Mouse (Mus musculus) hindbrain, embryonic 14.5 days (tissue): ENCODE results near the gene Miga2. TPM values are rescaled to one million over a fixed set of nuclear protein-coding genes. Genes with fewer than 3 reads are reported as not detected.

Experiments used
- ATAC-seq: fragments of 200-750 bp; cut with Nextera tagmentation; 2 replicates; pipeline ENCODE4 v1.8.0; 2017; ENCODE audit warnings: moderate number of reproducible peaks, mild to moderate bottlenecking, moderate TSS enrichment, moderate library complexity; ENCODE audit not compliant: low FRiP score
- DNase-seq: peaks from one replicate; pipeline ENCODE4 v3.0.0-alpha.2; 2015; ENCODE audit warnings: low spot score
- H3K27ac ChIP-seq: fragments of 300-500 bp; sonication (generic); 2 replicates; pipeline ENCODE4 v1.5.1; 2014; ENCODE audit warnings: mild to moderate bottlenecking, moderate library complexity
- H3K27me3 ChIP-seq: fragments of 300-500 bp; sonication (generic); 2 replicates; pipeline ENCODE4 v1.6.1; 2014; ENCODE audit warnings: mild to moderate bottlenecking, low read length, mixed read lengths; ENCODE audit not compliant: control insufficient read depth, insufficient read depth
- H3K36me3 ChIP-seq: fragments of 300-500 bp; sonication (generic); replicated peaks from 2 replicates; pipeline ENCODE4 v1.6.1; 2014; ENCODE audit not compliant: control insufficient read depth, insufficient read depth
- H3K4me1 ChIP-seq: fragments of 300-500 bp; sonication (generic); replicated peaks from 2 replicates; pipeline ENCODE4 v1.6.1; 2014; ENCODE audit warnings: antibody characterized with exemption, low read length, mixed read lengths; ENCODE audit not compliant: control insufficient read depth, insufficient read depth
- H3K4me2 ChIP-seq: fragments of 300-500 bp; sonication (generic); replicated peaks from 2 replicates; pipeline ENCODE4 v1.6.1; 2014; ENCODE audit warnings: mild to moderate bottlenecking, moderate library complexity
- H3K4me3 ChIP-seq: fragments of 300-500 bp; sonication (generic); replicated peaks from 2 replicates; pipeline ENCODE4 v1.5.1; 2014; ENCODE audit warnings: mild to moderate bottlenecking, low read length
- H3K9ac ChIP-seq: fragments of 300-500 bp; sonication (generic); 2 replicates; pipeline ENCODE4 v1.6.1; 2014
- H3K9me3 ChIP-seq: fragments of 300-500 bp; sonication (generic); 2 replicates; pipeline ENCODE4 v1.6.1; 2016; ENCODE audit warnings: low read length; ENCODE audit not compliant: control insufficient read depth
- WGBS: fragments of 180-500 bp; shearing (Covaris S2); extraction: QIAGEN DNeasy Blood & Tissue Kit; methylation state at CpG from one replicate; pipeline ENCODE4 v1.1.7; 2014; 5-methylcytosine and 5-hydroxymethylcytosine counted together
- polyA plus RNA-seq: library from polyadenylated mRNA; unstranded; fragments of >200 nt; fragmentation: Nextera tagmentation; extraction: Ambion mirVana; gene quantifications from 2 replicates; pipeline ENCODE4 v1.2.1, GENCODE M21; 2014

The Miga2 gene
- polyA plus RNA-seq, 1 experiment from 2014 or later: 27.3 TPM

DNA sequence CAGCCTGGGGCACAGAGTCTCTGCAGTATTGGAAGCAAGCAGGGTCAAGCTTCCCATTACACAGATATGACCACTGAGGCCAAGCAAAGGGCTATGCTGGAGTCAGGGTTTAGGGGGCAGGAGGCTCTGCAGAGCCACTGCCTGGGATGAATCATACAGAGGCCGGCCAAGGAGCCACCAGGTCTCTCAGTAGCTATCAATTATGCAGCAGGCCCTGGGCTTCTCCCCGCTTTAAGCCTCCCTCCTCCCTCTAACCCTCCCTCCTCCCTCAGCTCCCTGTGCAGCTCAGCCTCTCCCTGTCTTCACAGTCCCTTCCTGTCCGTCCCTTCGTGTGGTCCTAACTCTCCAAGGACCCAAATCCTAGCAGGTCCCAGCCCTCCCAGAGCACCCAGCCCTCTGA is 7.8 kb upstream of the Miga2 start:
- H3K9ac ChIP-seq: no peak overlapping the region
- no peak overlapping the region for H3K4me3 ChIP-seq
- no peaks in the 10 kb centered on the region for H3K27me3 ChIP-seq
- H3K9me3 ChIP-seq: no peaks in the 10 kb centered on the region
- no peak for ATAC-seq
- 62% methylated on average over 4 of the region's 4 CpGs for WGBS
- H3K4me1 ChIP-seq: peaks cover 19% of the 10 kb centered on the region
- no peak overlapping the region for H3K4me2 ChIP-seq
- peaks cover 24% of the 10 kb centered on the region for H3K36me3 ChIP-seq
- no peak for DNase-seq
- no peak overlapping the region for H3K27ac ChIP-seq

DNA sequence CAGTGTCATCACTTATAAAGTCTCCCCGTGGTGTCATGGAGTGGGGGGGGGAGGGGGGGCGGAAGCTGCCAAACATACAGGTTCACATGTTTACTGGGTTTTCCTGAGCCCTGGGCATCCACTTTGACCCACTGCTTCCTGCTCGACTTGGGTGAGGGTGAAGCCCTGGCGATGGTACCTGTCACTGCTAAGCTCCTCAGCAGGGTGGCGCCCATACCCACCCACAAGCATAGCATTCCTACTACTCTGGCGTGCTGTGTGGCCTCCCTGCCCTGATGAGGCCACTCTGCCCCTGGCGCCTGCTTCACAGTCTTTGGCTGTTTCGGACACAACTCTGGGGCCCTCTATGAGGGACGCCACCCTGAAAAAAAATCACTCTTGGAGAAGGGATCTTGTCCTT is 7.1 kb upstream of the Miga2 start:
- no peak overlapping the region for H3K9ac ChIP-seq

DNA sequence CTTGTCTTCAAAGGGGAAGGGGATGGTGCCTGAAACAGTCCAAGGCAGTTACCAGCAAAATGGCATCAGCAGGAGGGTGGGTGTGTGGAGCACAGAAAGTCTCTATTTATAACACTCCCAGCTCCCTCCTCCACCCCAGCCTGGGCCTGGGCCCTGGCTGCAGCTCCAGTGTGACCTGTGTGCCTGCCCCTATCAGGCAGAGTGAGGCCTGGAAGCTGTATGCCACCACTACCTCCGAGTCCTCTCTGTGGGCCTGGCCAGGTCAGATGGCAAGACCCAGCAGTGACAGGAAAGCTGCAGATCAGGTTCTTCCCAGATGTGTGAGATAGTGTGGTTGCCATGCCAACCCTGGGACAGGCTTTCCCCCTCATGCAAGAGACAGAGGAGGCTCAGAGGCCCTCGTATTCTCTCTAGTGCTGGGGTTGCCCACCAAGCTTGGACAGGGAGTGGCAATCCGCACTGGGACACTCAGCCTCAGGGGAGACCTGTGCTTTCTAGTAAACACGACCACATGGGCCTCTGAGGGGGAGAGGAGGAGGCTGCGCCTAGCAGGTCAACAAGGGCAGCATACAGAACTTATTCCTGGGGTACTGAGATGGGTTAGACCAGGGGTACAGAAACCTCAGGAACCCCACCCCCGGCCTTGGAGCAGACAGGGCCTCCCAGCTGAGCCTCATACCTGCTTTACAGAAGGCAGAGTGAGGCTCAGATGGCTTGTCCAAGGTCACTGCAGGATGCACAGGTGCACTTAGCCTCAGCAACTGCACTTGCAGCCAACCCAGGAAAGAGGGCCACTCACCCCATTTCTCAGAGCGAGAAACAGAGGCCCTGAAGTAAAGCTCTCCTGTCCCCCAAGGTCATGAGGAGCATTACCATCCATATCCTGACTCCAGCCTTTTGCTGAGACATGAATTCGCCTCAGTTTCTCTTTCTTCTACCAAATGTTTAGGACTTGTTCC is 6.2 kb upstream of the Miga2 start:
- Histone ChIP-seq H3K27me3 (no peaks in the 10 kb centered on the region), H3K9me3 (no peaks in the 10 kb centered on the region), H3K4me3 (peak overlapping the region; percentile 62), H3K27ac (no peak overlapping the region), H3K4me1 (peaks cover 19% of the 10 kb centered on the region), H3K9ac (peak overlapping the region; percentile 87), H3K36me3 (peaks cover 16% of the 10 kb centered on the region), H3K4me2 (peak overlapping the region; percentile 94)
- 62% methylated on average over 8 of the region's 8 CpGs for WGBS
- ATAC-seq (no peak), DNase-seq (no peak)

More for the DNA sequence above, 7.1 kb upstream of the Miga2 start:
- Histone ChIP-seq H3K4me1 (peaks cover 19% of the 10 kb centered on the region), H3K27ac (no peak overlapping the region), H3K4me3 (no peak overlapping the region), H3K4me2 (no peak overlapping the region), H3K9me3 (no peaks in the 10 kb centered on the region), H3K36me3 (peaks cover 24% of the 10 kb centered on the region), H3K27me3 (no peaks in the 10 kb centered on the region)
- 72% methylated on average over 9 of the region's 9 CpGs for WGBS
- ATAC-seq (no peak), DNase-seq (no peak)

DNA sequence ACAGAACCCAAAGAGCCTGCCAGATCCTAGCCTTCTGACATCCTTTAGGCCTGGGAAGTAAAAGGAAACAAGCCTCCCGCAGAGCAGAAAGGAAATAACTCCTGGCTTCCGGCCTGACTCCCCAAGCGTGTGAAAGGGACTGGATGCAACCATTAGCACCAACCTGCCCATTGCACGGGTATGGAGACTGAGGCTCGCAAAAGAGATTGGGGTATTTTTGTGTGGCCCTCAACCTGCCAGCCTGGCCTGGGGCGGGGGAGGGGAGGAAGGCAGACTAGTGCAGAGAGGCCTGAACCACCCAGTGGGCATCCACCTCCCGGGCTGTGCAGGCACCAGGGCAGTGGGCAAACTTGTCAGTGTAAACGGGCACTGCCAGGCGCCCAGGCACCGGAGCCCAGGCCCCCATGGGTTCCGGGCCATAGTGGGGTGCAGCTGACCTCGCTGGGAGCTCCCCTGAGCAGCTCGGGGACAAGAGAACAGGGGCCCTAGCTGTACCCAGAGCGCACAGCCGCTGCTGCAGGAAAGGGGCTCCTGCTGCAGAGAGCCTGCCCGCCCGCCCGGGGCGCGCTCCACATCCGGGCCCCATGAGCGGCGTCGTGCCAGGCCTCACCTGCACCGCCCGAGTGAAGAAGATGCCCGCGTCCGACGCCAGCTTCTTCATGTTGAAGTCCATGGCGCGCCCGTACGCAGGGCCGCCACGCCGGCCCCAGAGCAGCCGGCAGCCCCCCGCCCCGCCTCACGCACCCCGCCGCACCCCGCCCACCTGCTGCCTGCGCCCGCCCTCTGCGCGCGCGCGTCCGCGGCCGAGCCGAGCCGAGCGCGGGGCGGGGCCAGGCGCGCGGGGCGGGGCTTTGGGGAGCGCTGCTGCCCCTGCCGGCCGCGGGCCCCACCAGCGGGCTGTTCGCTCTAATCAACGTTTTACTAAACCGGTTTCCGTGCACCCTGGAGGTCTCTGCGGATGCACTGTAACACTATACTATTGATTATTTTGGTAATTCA is 5.2 kb upstream of the Miga2 start, which contains the start of gene Sh3glb2:
TSS of gene Sh3glb2 (minus strand) at position 805 of the 999 bp plus-strand sequence.
- Histone ChIP-seq H3K4me1 (peaks cover 19% of the 10 kb centered on the region), H3K36me3 (peaks cover 6% of the 10 kb centered on the region), H3K9me3 (no peaks in the 10 kb centered on the region), H3K27ac (peak within 1 kb of the TSS; percentile 77), H3K4me2 (peak within 1 kb of the TSS; percentile 94), H3K4me3 (peak within 1 kb of the TSS; percentile 62), H3K9ac (peak within 1 kb of the TSS; percentile 87), H3K27me3 (no peaks in the 10 kb centered on the region)
- ATAC-seq: peak; percentile 69
- 2% methylated on average over 65 of the region's 73 CpGs for whole genome bisulfite sequencing
- peak; percentile 88 for DNase-seq

DNA sequence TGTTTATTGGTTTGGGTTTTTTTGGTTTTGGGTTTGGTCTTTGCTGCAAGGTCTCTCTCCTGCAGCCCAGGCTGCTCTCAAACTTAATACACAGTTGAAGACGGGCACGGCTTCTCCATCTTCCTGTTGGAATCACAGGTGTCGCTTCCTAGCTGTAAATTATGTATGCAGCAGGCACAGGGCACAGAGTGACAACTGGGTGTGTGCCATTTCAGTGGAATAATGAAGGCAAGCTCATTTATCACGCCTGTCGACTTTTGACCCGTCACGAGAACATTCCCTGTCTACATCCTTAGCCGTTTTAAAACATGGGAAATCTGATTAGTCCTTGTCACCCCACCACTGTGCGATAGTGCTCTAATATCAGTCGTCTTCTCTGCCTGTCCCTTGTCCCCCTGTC is 3.4 kb upstream of the Miga2 start:
- H3K27me3 ChIP-seq: no peaks in the 10 kb centered on the region
- H3K4me3 ChIP-seq: no peak overlapping the region
- DNase-seq: no peak
- no peak overlapping the region for H3K4me2 ChIP-seq
- 41% methylated on average over 10 of the region's 10 CpGs for WGBS
- no peak overlapping the region for H3K9ac ChIP-seq
- no peaks in the 10 kb centered on the region for H3K9me3 ChIP-seq
- ATAC-seq: no peak
- H3K36me3 ChIP-seq: no peaks in the 10 kb centered on the region
- H3K4me1 ChIP-seq: peaks cover 30% of the 10 kb centered on the region
- H3K27ac ChIP-seq: no peak overlapping the region

DNA sequence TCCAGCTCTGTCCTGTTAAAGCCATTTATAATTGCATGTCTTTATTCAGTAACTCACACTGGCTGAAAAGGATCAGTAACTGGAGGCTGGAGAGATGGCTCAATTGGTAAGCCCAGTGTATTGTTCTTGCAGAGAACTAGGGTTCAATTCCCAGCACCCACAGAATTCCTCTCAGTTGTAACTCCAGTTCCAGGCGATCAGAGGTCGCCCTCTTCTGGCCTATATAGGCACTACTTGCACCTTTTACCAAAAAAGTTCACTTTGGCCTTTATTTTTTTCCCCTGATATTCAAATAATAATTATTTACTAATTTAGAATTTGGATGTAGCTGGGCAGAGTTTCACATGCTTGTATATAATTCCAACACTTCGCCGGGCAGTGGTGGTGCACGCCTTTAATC is 1.2 kb upstream of the Miga2 start:
- WGBS: 72% methylated on average over 5 of the region's 5 CpGs
- ATAC-seq: no peak
- H3K36me3 ChIP-seq: peaks cover 13% of the 10 kb centered on the region

DNA sequence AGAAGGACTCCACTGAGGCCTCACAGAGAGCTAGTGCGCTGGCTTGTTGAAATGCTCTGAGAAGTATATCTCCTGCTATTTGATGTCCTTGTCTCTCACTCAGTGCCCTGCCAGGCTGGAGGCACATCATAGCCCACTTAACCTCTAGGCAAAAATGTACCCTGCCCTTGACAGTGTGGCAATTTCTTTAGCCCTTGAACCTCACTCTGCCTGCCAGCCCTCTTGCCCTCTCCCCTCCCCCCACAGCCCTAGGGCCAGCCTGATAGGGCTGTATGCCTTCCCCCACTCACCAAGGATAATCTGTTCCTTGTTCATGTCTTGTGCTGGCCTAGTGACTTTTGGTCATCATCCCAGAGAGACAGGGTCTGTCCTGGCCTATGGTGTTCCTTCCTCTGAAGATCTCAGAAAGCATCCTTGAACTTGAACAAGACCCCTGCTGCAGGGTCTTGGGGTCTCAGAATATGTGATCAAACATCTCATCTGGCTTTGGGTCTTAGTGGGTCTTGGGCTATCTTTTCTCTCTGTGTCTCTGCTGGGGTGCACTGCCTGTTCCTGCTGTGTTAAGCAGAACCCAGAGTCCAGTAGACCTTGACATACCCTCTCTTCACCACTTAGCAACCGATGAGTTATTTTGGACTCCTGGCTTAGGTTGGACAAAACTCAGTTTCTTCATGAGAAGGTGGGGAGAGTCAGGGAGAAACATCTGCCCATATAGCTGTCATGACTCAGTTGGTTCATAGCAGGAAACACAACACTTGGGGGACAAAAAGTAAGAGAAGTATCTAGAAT is 1.4 kb downstream of the Miga2 start:
- ATAC-seq (no peak), DNase-seq (no peak)
- Histone ChIP-seq H3K4me2 (peak overlapping the region; percentile 89), H3K27me3 (no peaks in the 10 kb centered on the region), H3K4me1 (peaks cover 14% of the 10 kb centered on the region), H3K36me3 (peaks cover 39% of the 10 kb centered on the region), H3K27ac (no peak overlapping the region), H3K9ac (peak overlapping the region; percentile 84), H3K9me3 (no peaks in the 10 kb centered on the region), H3K4me3 (peak overlapping the region; percentile 73)
- 88% methylated on average over 2 of the region's 2 CpGs for WGBS

More for the DNA sequence above, 1.2 kb upstream of the Miga2 start:
- Histone ChIP-seq H3K27ac (no peak overlapping the region), H3K4me2 (no peak overlapping the region), H3K4me1 (peaks cover 22% of the 10 kb centered on the region), H3K9me3 (no peaks in the 10 kb centered on the region), H3K4me3 (no peak overlapping the region), H3K9ac (no peak overlapping the region), H3K27me3 (no peaks in the 10 kb centered on the region)
- no peak for DNase-seq

DNA sequence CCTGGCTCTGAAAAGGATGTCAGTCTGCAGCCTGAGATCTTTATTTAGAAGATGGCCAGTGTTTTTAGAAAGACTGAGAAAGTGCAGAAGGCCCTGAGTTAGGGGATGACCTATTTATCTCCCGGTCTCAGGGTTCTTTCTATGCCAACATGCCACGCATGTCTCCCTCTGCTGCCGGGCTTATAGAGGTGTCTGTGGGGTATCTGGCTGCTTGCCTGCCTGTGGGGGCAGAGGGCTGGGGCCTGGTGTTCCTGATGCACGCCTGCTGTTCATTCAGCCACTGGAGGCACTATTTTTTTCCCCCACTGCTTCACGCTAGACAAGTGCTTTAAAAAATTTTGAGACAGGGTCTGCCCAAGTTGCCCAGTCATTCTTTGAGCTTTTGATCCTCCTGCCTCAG is 2.2 kb downstream of the Miga2 start:
- no peaks in the 10 kb centered on the region for H3K27me3 ChIP-seq
- WGBS: 71% methylated on average over 5 of the region's 5 CpGs
- no peak overlapping the region for H3K27ac ChIP-seq
- H3K9me3 ChIP-seq: no peaks in the 10 kb centered on the region
- no peak overlapping the region for H3K4me3 ChIP-seq
- no peak overlapping the region for H3K4me2 ChIP-seq
- peaks cover 46% of the 10 kb centered on the region for H3K36me3 ChIP-seq
- ATAC-seq (no peak), DNase-seq (no peak)
- no peak overlapping the region for H3K9ac ChIP-seq
- H3K4me1 ChIP-seq: peaks cover 14% of the 10 kb centered on the region
